Mouse (Mus musculus): ENCODE results near the gene Taf3.

DNA sequence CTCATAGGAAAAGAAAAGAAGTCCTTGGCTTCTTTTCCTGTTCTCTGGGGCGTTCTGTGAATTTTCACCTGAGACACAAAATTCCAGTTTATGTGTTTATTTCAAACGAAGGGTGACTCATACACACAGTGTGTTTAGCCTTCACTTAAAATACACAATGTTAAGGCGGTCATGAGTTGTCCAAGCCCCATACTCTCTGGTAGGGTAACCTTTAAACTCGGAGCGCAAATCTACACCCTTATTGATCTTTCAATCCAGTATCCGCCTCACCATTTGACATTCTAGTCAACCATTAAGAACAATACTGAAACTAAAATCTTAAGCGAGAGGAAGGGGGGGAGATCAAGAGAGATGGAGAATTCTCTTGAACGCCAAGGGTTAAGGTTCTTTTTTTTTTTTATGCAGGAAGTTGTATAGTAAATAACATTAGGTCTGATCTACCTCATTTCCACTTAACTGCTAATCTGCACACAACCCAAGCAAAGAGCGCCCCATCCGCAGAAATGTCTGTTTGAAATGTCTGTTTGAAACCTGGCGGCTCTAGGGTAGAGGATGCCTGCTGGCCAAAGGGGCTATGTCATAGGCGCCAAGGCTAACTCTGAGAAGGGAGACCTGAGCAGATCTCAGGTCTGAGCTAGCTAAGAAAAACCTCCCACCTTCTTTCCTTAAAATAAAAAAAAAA, 172.6 kb downstream of the Taf3 start:
- TF ChIP-seq POLR2A (IDR thresholded peaks at IDR 0.05; ENCODE audit: low read depth, low read length) (no peak), CTCF (IDR thresholded peaks at IDR 0.05; ENCODE audit: extremely low read depth, insufficient read length, insufficient replicate concordance, low read depth, low read length) (no peak)
